Mouse (Mus musculus) kidney, embryonic 15.5 days (tissue): ENCODE measurements around the gene Lck. TPM values are rescaled to one million over a fixed set of nuclear protein-coding genes. Genes with fewer than 3 reads are reported as not detected.

Experiments used
- ATAC-seq: fragments of 200-750 bp; cut with Nextera tagmentation; replicated peaks from 2 replicates; pipeline ENCODE4 v1.8.0; 2017; ENCODE audit warnings: moderate TSS enrichment; ENCODE audit not compliant: low FRiP score
- H3K27ac ChIP-seq: fragments of 300-500 bp; sonication (generic); 2 replicates; pipeline ENCODE4 v1.5.1; 2015; ENCODE audit warnings: mild to moderate bottlenecking, inconsistent platforms
- H3K27me3 ChIP-seq: fragments of 300-500 bp; sonication (generic); 2 replicates; pipeline ENCODE4 v1.6.1; 2015; ENCODE audit warnings: inconsistent platforms
- H3K36me3 ChIP-seq: fragments of 300-500 bp; sonication (generic); 2 replicates; pipeline ENCODE4 v1.6.1; 2015; ENCODE audit warnings: inconsistent platforms
- H3K4me1 ChIP-seq: fragments of 300-500 bp; sonication (generic); 2 replicates; pipeline ENCODE4 v1.6.1; 2015; ENCODE audit warnings: inconsistent platforms
- H3K4me2 ChIP-seq: fragments of 300-500 bp; sonication (generic); 2 replicates; pipeline ENCODE4 v1.6.1; 2015; ENCODE audit warnings: moderate library complexity, mild to moderate bottlenecking, inconsistent platforms
- H3K4me3 ChIP-seq: fragments of 300-500 bp; sonication (generic); replicated peaks from 2 replicates; pipeline ENCODE4 v1.5.1; 2015; ENCODE audit warnings: mild to moderate bottlenecking, inconsistent platforms
- H3K9ac ChIP-seq: fragments of 300-500 bp; sonication (generic); 2 replicates; pipeline ENCODE4 v1.6.1; 2015; ENCODE audit warnings: mild to moderate bottlenecking, inconsistent platforms
- H3K9me3 ChIP-seq: fragments of 300-500 bp; sonication (generic); replicated peaks from 2 replicates; pipeline ENCODE4 v1.6.1; 2016; ENCODE audit warnings: inconsistent platforms
- WGBS: fragments of 180-500 bp; shearing (Covaris S2); methylation state at CpG from one replicate; pipeline ENCODE4 v1.1.7; 2015; ENCODE audit warnings: mixed read lengths; 5-methylcytosine and 5-hydroxymethylcytosine counted together
- polyA plus RNA-seq: library from polyadenylated mRNA; unstranded; fragments of >200 nt; fragmentation: Nextera tagmentation; extraction: Ambion mirVana; gene quantifications from 2 replicates; pipeline ENCODE4 v1.2.1, GENCODE M21; 2015

The Lck gene
- polyA plus RNA-seq, 1 experiment from 2014 or later = 11.4 TPM

GRCm38 (mm10) chr4:129614093-129614492, 40.7 kb upstream of the Lck start, which contains the start of gene Dcdc2b:
Gene Dcdc2b, minus strand, starts transcription at chr4:129614257.
- WGBS = 86% methylated on average over 6 of the region's 6 CpGs
- no peaks in the 10 kb centered on the region for H3K27me3 ChIP-seq

GRCm38 (mm10) chr4:129610472-129610871, 37.0 kb upstream of the Lck start:
- H3K9ac ChIP-seq = no peak overlapping the region
- H3K4me1 ChIP-seq = 0 out of 2 replicates have a peak, but pooled peaks cover 3% of the 10 kb centered on the region
- no peaks in the 10 kb centered on the region for H3K27me3 ChIP-seq
- no peak; the same call in 1 of the 2 replicates for ATAC-seq
- no peak overlapping the region for H3K27ac ChIP-seq
- no peak overlapping the region for H3K4me3 ChIP-seq
- no peaks in the 10 kb centered on the region for H3K9me3 ChIP-seq
- no peak overlapping the region for H3K4me2 ChIP-seq
- 67% methylated on average over 4 of the region's 4 CpGs for WGBS
- peaks cover 40% of the 10 kb centered on the region for H3K36me3 ChIP-seq

More at GRCm38 (mm10) chr4:129614093-129614492, 40.7 kb upstream of the Lck start, which contains the start of gene Dcdc2b:
- Histone ChIP-seq H3K4me2 (no peak within 1 kb of the TSS), H3K4me3 (no peak within 1 kb of the TSS), H3K27ac (no peak within 1 kb of the TSS), H3K9ac (no peak within 1 kb of the TSS), H3K36me3 (peaks cover 32% of the 10 kb centered on the region), H3K4me1 (peaks cover 18% of the 10 kb centered on the region), H3K9me3 (no peaks in the 10 kb centered on the region)
- ATAC-seq = no peak

DNA sequence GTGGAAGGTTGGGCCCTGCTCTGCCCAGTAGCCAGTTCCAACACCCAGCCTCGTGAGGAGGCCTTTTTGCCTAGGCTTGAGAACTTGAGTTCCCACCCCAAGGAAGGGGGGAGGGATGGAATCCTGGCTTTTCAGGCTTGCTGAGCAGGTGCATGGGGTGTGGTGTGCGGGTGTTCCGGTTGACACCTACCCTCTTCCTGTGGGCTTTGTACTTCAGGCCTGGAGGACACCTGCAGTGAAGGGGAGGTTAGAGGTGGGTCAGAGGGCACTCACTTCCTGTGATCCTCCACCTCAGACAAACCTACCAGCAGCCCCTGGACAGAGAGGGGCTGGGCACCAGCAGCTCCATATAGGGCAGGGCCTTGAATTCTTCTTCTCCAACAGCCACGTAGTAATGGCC, 36.6 kb upstream of the Lck start:
- H3K4me1 ChIP-seq = 0 out of 2 replicates have a peak, but pooled peaks cover 3% of the 10 kb centered on the region
- 65% methylated on average over 4 of the region's 4 CpGs for WGBS
- no peak overlapping the region for H3K4me2 ChIP-seq
- 0 out of 2 replicates have a peak, but pooled peaks have one; percentile 31 for ATAC-seq
- no peak overlapping the region for H3K27ac ChIP-seq
- H3K36me3 ChIP-seq = peaks cover 43% of the 10 kb centered on the region
- H3K9ac ChIP-seq = 0 out of 2 replicates have a peak overlapping the region, but pooled peaks have one; percentile 22
- no peaks in the 10 kb centered on the region for H3K27me3 ChIP-seq
- no peak overlapping the region for H3K4me3 ChIP-seq
- no peaks in the 10 kb centered on the region for H3K9me3 ChIP-seq

DNA sequence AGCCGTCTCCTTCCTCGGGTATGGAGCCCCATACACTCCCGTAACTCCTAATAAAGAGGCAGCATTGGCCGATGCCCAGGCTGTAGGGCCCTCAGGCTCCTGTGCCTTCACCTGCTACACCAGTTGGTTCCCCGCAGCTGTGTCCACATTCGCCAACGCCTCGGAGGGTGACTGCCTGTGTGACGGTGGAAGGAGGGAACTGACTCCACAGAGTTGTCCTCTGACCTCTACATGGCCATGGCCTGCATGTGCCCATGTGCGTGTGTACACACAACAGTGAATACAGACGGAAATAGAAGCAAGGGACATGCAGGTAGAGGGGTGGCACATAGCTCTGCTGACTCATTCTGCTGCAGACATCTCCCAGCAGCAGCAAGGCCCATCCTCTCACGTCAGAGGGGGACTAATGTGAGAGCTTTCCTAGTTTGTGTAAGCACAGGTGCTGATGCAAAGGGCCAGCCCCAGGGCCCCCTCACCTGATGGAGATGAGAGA, 35.7 kb upstream of the Lck start:
- Histone ChIP-seq H3K4me1 (0 out of 2 replicates have a peak, but pooled peaks cover 3% of the 10 kb centered on the region), H3K27me3 (no peaks in the 10 kb centered on the region), H3K9ac (no peak overlapping the region), H3K36me3 (peaks cover 51% of the 10 kb centered on the region), H3K4me2 (no peak overlapping the region), H3K27ac (no peak overlapping the region), H3K9me3 (no peaks in the 10 kb centered on the region), H3K4me3 (no peak overlapping the region)
- ATAC-seq = 0 out of 2 replicates have a peak, but pooled peaks have one; percentile 13
- WGBS = 82% methylated on average over 12 of the region's 12 CpGs

DNA sequence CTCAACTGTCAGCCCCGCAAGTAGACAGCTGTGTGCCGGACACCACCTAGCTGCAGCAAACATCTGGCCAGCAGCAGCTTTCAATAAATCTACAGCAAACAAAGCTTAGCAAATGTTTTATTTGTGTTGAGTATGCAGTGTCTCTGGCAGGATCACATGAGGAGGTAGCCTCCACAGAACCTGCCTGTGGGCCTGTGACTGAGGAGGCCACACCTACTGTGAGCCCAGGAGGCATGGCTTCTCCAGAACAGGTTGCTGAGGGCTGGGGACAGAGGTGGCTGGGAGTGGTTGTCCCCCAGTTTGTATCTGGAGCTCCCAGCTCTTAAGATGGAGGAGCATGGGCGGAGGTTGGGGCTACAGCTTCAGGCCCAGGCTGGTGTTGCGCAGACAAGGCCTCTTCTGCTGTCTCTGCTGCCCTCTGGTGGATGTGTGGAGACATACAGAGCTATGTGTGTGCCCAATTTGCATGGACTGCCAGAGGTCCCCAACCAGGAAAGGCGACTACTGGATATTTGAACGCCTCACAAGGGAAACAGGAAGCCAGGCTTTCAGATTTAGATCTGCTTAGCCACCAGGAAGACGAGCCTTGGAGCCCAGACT, 35.1 kb upstream of the Lck start:
- H3K9ac ChIP-seq = no peak overlapping the region
- no peak overlapping the region for H3K4me2 ChIP-seq
- peak; percentile 73; the same call in 1 of the 2 replicates for ATAC-seq
- H3K36me3 ChIP-seq = peaks cover 58% of the 10 kb centered on the region
- H3K4me1 ChIP-seq = 0 out of 2 replicates have a peak, but pooled peaks cover 3% of the 10 kb centered on the region
- no peak overlapping the region for H3K27ac ChIP-seq
- 33% methylated on average over 7 of the region's 7 CpGs for WGBS
- no peaks in the 10 kb centered on the region for H3K27me3 ChIP-seq
- no peak overlapping the region for H3K4me3 ChIP-seq
- no peaks in the 10 kb centered on the region for H3K9me3 ChIP-seq

GRCm38 (mm10) chr4:129600233-129601158, 27.1 kb upstream of the Lck start, which contains the start of the genes Eif3i and Tmem234:
Gene Eif3i, minus strand, starts transcription at chr4:129600648.
Gene Tmem234, plus strand, starts transcription at chr4:129600668.
- H3K4me1 ChIP-seq = peaks cover 30% of the 10 kb centered on the region
- under 1% methylated on average over 74 of the region's 74 CpGs for WGBS
- peak within 1 kb of the TSS; percentile 84 for H3K4me2 ChIP-seq
- no peaks in the 10 kb centered on the region for H3K9me3 ChIP-seq
- H3K36me3 ChIP-seq = peaks cover 71% of the 10 kb centered on the region
- no peaks in the 10 kb centered on the region for H3K27me3 ChIP-seq
- peak; percentile 89 for ATAC-seq
- peak within 1 kb of the TSS; percentile 96 for H3K4me3 ChIP-seq
- H3K27ac ChIP-seq = peak within 1 kb of the TSS; percentile 84
- H3K9ac ChIP-seq = peak within 1 kb of the TSS; percentile 96

GRCm38 (mm10) chr4:129588865-129589264, 15.4 kb upstream of the Lck start:
- Histone ChIP-seq H3K4me2 (no peak overlapping the region), H3K9ac (no peak overlapping the region), H3K36me3 (peaks cover 40% of the 10 kb centered on the region), H3K27me3 (no peaks in the 10 kb centered on the region), H3K9me3 (no peaks in the 10 kb centered on the region), H3K4me3 (no peak overlapping the region), H3K4me1 (peaks cover 19% of the 10 kb centered on the region), H3K27ac (no peak overlapping the region)
- 81% methylated on average over 4 of the region's 4 CpGs for WGBS
- ATAC-seq = no peak

DNA sequence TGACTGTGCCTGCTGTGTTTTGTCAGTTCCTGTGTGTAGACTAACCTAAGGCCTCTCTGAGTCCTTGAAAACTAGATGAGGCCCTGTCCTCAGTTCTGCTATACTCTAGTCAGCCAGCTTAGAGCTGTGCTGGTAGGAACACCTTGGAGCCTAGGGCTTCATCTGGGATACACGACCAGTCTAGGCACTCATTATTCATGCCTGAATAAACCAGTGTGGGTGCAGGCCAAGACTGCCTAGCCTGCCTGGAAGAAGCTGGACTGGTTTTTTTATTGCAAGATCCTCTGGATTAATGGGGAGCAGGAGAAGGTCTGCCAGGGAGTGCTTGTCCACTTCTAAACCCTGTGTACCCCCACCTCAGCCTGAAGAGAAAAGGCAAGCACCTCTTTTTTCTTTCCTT, 13.5 kb upstream of the Lck start:
- peaks cover 19% of the 10 kb centered on the region for H3K4me1 ChIP-seq
- no peaks in the 10 kb centered on the region for H3K9me3 ChIP-seq
- H3K36me3 ChIP-seq = peaks cover 22% of the 10 kb centered on the region
- WGBS = 39% methylated on average over 1 of the region's 1 CpGs
- ATAC-seq = no peak
- H3K4me2 ChIP-seq = no peak overlapping the region
- H3K27ac ChIP-seq = peak overlapping the region; percentile 75
- no peaks in the 10 kb centered on the region for H3K27me3 ChIP-seq
- no peak overlapping the region for H3K4me3 ChIP-seq
- no peak overlapping the region for H3K9ac ChIP-seq

DNA sequence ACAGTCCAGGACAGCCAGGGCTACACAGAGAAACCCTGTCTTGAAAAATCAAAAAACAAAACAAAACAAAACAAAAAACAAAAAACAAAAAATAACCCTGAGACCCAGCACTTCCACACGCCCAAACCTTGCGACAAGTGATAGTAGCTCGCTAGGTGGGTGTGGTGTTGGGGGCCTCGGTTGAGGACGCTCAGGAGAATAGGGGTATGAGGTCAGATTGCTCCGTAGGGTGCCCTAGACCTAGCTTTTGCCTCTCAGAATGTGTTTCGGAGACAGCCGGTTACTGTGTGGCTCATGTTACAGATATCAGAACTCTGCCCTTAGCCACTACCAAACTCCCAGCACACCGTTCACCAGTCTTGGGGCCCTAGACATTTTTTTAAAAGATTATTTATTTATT, 12.3 kb upstream of the Lck start:
- no peaks in the 10 kb centered on the region for H3K9me3 ChIP-seq
- H3K4me3 ChIP-seq = peak overlapping the region; percentile 49; the same call in 1 of the 2 replicates
- peak overlapping the region; percentile 72 for H3K4me2 ChIP-seq
- ATAC-seq = no peak
- peaks cover 10% of the 10 kb centered on the region for H3K36me3 ChIP-seq
- no peak overlapping the region for H3K9ac ChIP-seq
- WGBS = 72% methylated on average over 9 of the region's 9 CpGs
- no peak overlapping the region; the same call in 1 of the 2 replicates for H3K27ac ChIP-seq
- H3K4me1 ChIP-seq = peaks cover 19% of the 10 kb centered on the region
- no peaks in the 10 kb centered on the region for H3K27me3 ChIP-seq

DNA sequence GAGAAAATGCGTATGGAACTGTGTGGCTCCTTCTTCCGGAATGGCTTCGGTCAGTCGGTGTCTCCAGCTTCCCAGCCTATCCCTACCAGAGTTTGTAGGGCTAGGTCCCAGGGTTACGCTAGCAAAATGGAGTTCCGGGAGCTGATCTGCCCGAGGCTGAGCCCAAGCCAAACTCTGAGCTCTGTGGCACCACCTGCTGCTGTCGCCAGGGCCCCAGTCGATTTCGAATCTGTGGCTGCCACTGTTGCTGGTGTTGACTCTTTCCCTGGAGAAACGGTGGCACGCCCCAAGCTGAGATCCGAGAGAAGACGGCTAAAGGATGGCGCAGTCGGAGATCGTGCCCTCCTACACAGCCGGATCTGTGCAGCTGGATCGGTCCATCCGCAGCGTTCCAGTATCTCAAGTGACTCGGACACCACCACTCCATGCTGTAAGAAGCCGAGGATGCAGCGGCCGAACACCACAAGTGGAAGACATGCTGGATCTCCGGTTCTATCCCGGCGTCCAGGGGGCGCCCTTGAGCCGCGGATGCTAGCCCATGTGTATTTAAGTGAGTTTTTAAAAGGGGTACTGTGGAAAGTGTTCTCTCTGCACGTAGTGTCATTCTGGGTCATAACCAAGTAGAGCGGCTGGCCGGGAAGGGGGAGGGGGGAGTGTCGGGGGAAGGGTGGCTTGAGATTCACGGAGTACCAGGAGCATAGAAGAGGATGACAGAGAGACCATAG, 11.6 kb upstream of the Lck start:
- peak overlapping the region; percentile 50 for H3K9ac ChIP-seq
- H3K4me3 ChIP-seq = peak overlapping the region; percentile 49
- H3K36me3 ChIP-seq = peaks cover 3% of the 10 kb centered on the region
- peak overlapping the region; percentile 72 for H3K4me2 ChIP-seq
- peak overlapping the region; percentile 79 for H3K27ac ChIP-seq
- H3K4me1 ChIP-seq = peaks cover 24% of the 10 kb centered on the region
- H3K9me3 ChIP-seq = no peaks in the 10 kb centered on the region
- no peaks in the 10 kb centered on the region for H3K27me3 ChIP-seq
- peak; percentile 73 for ATAC-seq
- 1% methylated on average over 36 of the region's 36 CpGs for WGBS

DNA sequence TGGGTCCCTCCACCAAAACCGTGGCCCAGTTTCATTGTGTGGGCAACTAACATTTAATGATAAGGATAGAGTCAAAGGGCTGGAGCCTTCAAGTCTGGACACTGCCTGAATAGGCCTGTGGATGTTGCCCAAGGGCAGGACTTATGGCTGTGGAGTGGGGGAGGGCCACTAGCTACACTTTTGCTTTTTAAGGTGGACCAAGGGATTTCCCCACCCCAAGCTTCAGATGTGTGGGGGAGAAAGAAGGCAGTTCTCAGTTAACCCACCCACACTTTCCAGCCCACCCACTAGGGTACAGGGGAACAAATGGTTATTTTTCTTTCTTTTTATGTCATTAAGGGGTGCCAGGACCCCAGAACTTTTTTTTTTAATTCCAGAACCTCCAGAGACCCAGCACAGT, 10.9 kb upstream of the Lck start:
- 67% methylated on average over 1 of the region's 1 CpGs for WGBS
- Histone ChIP-seq H3K4me2 (peak overlapping the region; percentile 72), H3K9me3 (no peaks in the 10 kb centered on the region), H3K36me3 (no peaks in the 10 kb centered on the region), H3K4me3 (peak overlapping the region; percentile 49), H3K27ac (peak overlapping the region; percentile 79), H3K27me3 (no peaks in the 10 kb centered on the region), H3K9ac (peak overlapping the region; percentile 50; the same call in 1 of the 2 replicates), H3K4me1 (peaks cover 28% of the 10 kb centered on the region)
- no peak; the same call in 1 of the 2 replicates for ATAC-seq
